Mouse (Mus musculus) kidney, adult 2 months (tissue): Measurements from ENCODE around the gene Mthfd1. TPM values are rescaled to one million over a fixed set of nuclear protein-coding genes. Genes with fewer than 3 reads are reported as not detected.

Source experiments
- DNase-seq: peaks from one replicate; pipeline ENCODE4 v3.0.0; 2021
- H3K27ac ChIP-seq: fragments of 200-500 bp; 2 replicates; pipeline ENCODE4 v1.5.1; 2012; ENCODE audit warnings: low read depth, low read length, control low read depth, inconsistent platforms; ENCODE audit not compliant: insufficient read depth
- H3K27me3 ChIP-seq: fragments of 200-500 bp; replicated peaks from 2 replicates; pipeline ENCODE4 v1.6.1; 2012; ENCODE audit warnings: mild to moderate bottlenecking, moderate library complexity, low read length, inconsistent platforms; ENCODE audit not compliant: control insufficient read depth, insufficient read depth
- H3K36me3 ChIP-seq: fragments of 200-500 bp; 2 replicates; pipeline ENCODE4 v1.6.1; 2012; ENCODE audit warnings: mild to moderate bottlenecking, moderate library complexity, low read length, inconsistent platforms; ENCODE audit not compliant: control insufficient read depth, insufficient read depth
- H3K4me1 ChIP-seq: fragments of 200-500 bp; 2 replicates; pipeline ENCODE4 v1.6.1; 2011; ENCODE audit warnings: low read length; ENCODE audit not compliant: control insufficient read depth, insufficient read depth
- H3K4me3 ChIP-seq: fragments of 200-500 bp; 2 replicates; pipeline ENCODE4 v1.5.1; 2011; ENCODE audit warnings: mild to moderate bottlenecking, low read depth, low read length, control low read depth; ENCODE audit not compliant: insufficient read depth
- CTCF ChIP-seq: fragments of 200-500 bp; conservative IDR thresholded peaks from 2 replicates; pipeline ENCODE4 v1.5.1; 2011; ENCODE audit warnings: low read depth, mild to moderate bottlenecking, control low read depth, low read length, moderate library complexity, mixed read lengths; ENCODE audit not compliant: insufficient read depth, insufficient read length
- POLR2A ChIP-seq: fragments of 200-500 bp; IDR thresholded peaks from one replicate; pipeline ENCODE4 v1.6.1; 2011; ENCODE audit warnings: low read depth, low read length, control low read depth
- WGBS: fragments of 180-500 bp; shearing (Covaris S2); methylation state at CpG from one replicate; pipeline ENCODE4 v1.1.7; 2018; 5-methylcytosine and 5-hydroxymethylcytosine counted together
- polyA plus RNA-seq: library from polyadenylated mRNA; depleted of rRNA; stranded (reverse); fragments of >200 nt; gene quantifications from 2 replicates; pipeline ENCODE4 v1.2.3, GENCODE M21; 2012

The Mthfd1 gene
- polyA plus RNA-seq, 1 experiment: 132 TPM

DNA sequence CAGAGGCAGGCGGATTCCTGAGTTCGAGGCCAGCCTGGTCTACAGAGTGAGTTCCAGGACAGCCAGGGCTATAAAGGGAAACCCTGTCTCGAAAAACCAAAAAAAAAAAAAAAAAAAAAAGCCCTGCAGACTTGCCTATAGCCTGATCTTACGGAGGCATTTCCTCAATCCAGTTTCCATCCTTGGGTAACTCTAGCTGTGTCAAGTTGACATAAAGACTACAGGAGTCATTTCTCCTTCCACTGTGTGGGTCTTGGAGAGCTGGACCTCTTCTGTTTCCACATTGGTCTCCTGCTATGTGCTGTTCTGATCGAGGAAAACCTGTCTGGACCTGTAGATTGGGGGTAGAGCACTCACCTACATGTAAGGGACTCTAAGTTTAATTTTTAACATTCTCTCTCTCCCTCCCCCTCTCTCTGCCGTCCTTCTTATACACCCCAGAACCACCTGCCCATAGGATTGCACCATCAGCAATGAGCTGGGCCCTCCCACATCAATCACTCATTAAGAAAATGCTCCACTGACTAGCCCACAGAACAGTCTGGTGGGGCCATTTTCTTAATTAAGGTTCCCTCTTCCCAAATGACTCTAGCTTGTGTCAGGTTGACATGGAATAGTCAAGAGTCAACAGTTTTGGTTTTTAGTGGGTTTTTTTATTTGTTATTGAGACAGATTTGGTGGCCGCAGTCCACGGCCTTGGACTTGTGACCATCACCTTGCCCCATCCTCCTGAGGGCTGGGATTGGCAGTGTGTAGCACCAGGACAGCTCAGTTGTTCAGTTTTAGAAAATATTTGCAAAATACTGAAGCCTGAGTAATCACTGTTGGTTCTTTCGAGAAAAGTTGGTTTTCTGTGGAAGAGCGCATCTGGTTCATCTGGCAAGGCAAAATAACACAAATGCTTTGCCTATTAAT is 17.8 kb downstream of the Mthfd1 start:
- WGBS: 69% methylated on average over 10 of the region's 10 CpGs
- Histone ChIP-seq H3K27me3 (no peaks in the 10 kb centered on the region), H3K4me3 (no peak overlapping the region), H3K27ac (no peak overlapping the region), H3K36me3 (peaks cover 1% of the 10 kb centered on the region; the same call in 1 of the 2 replicates), H3K4me1 (no peaks in the 10 kb centered on the region; the same call in 1 of the 2 replicates)
- peak; percentile 17 for DNase-seq
- TF ChIP-seq POLR2A (no peak), CTCF (no peak)

DNA sequence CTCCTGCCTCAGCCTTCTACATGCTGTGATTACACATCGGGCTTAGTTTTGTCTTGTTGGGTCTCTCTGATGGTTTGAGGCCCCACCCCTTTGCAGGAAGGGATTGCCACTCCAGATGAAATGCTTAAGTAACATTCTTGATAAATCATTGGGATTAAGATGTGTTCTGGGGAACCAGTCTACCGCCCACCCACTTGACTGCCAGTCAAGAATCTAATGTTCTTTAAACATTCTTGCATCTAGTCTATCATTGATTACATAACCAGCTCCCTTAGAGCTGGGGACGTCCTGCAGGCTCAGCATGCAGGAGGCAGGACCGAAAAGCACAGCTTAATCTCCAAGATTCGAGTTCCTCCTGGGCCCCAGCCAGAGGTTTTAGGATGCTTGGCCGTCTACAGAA is 23.1 kb downstream of the Mthfd1 start:
- Histone ChIP-seq H3K4me1 (no peaks in the 10 kb centered on the region), H3K27me3 (no peaks in the 10 kb centered on the region), H3K4me3 (no peak overlapping the region), H3K36me3 (peaks cover 4% of the 10 kb centered on the region), H3K27ac (no peak overlapping the region)
- WGBS: 52% methylated on average over 6 of the region's 6 CpGs
- DNase-seq: no peak
- TF ChIP-seq POLR2A (no peak), CTCF (no peak)

DNA sequence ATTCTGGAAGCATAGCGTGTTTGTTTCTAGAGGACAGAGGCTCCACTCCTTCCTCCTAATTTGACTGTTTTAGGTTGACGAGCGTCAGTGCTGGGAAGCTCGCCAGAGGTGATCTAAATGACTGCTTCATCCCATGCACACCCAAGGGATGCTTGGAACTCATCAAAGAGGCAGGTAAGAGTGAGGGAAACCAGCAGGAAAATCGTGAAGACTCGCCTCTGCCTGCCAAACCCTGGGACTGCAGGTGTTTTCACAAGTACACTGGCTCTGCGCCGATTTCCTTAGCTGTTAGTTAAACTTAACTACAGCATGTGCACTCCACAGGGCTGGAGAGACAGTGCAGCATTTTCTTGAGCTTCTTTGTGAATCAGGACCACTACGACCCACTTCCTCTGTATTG is 25.5 kb downstream of the Mthfd1 start:
- Histone ChIP-seq H3K27me3 (no peaks in the 10 kb centered on the region), H3K4me3 (no peak overlapping the region)
- 84% methylated on average over 9 of the region's 9 CpGs for WGBS

DNA sequence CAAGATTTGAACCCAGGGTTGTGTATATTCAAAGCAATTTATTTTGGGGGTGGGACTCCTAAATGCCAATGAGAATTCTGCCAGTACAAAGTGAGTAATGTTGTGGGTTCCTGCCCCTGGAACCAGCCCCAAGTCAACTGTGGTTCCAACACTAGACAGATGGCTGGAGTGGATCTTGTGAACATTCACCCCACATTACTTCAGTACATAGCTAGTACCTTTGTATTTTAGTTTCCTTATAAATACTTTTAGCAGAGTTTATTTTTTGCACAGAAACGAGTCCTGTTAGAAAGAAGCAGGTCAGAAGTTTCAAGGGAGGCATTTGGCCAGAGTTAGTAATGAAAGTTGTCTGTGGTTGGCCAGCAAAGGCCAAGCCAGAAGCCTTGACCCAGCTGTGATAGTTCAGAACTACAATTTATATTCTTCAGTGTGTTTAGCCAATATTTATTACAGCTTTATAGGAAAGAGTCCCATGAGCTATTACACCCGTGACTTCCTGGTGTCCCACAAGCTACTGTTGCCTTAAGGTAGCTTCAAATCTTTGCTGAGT is 26.1 kb downstream of the Mthfd1 start:
- WGBS: 68% methylated on average over 2 of the region's 2 CpGs
- Histone ChIP-seq H3K4me3 (no peak overlapping the region), H3K36me3 (peaks cover 5% of the 10 kb centered on the region), H3K27me3 (no peaks in the 10 kb centered on the region), H3K4me1 (no peaks in the 10 kb centered on the region), H3K27ac (no peak overlapping the region)
- no peak for DNase-seq
- TF ChIP-seq POLR2A (no peak), CTCF (no peak)

More for the DNA sequence above, 25.5 kb downstream of the Mthfd1 start:
- DNase-seq: no peak
- H3K36me3 ChIP-seq: peaks cover 5% of the 10 kb centered on the region
- no peaks in the 10 kb centered on the region for H3K4me1 ChIP-seq
- TF ChIP-seq CTCF (no peak), POLR2A (no peak)
- no peak overlapping the region for H3K27ac ChIP-seq

DNA sequence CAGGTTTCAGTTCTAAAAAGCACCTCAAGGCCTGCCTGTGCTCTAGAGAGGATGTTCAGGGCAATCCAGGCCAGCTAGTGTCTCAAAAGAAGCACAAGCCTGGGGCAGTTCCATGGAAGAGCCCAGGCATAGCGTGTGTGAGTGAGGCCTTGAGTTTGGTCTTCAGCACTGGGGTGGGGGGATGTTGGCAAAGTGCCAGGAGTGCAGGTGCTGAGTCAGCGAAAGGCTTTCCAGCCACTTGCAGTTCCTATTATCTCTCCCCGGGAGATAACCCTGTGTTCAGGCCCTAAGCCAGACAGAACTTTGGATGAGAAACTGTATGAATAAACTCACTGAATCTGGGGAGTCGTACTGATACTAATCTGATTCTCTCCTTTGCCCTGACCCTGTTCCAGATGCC is 27.0 kb downstream of the Mthfd1 start:
- no peak overlapping the region for H3K4me3 ChIP-seq
- TF ChIP-seq CTCF (no peak), POLR2A (no peak)
- no peaks in the 10 kb centered on the region for H3K27me3 ChIP-seq
- peaks cover 5% of the 10 kb centered on the region for H3K36me3 ChIP-seq
- WGBS: 63% methylated on average over 4 of the region's 4 CpGs
- no peak for DNase-seq
- H3K27ac ChIP-seq: no peak overlapping the region
- no peaks in the 10 kb centered on the region for H3K4me1 ChIP-seq

DNA sequence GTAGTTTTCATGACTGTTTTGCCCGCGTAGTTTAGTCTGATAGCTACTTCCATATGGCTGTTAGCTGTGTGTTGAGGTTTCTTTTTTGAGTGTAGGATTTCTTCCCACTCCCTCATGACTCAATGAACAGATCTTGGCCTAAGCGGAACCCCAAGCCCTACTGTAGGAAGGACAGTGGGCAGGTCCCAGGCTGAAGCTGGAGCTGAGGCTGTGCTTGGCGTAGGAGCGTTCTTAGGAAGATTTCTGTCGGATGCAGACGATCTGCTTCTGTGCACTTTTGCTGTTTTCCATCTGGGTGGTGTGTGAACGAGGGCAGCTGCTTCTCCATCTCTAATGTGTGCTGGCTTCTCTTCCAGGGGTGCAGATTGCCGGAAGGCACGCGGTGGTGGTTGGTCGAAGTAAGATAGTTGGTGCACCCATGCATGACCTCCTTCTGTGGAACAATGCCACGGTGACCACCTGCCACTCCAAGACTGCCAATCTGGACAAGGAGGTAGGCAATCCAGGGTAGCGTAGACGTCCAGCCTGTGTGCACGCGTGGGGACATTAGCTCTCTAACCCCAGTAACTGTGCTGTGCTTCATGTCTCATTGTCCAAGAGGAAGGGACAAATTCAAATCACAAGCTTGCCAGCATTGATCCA is 27.6 kb downstream of the Mthfd1 start:
- Histone ChIP-seq H3K4me3 (no peak overlapping the region), H3K27ac (no peak overlapping the region), H3K36me3 (peaks cover 5% of the 10 kb centered on the region), H3K4me1 (no peaks in the 10 kb centered on the region), H3K27me3 (no peaks in the 10 kb centered on the region)
- TF ChIP-seq CTCF: no peak
- no peak for TF ChIP-seq POLR2A
- 83% methylated on average over 17 of the region's 17 CpGs for WGBS
- no peak for DNase-seq

DNA sequence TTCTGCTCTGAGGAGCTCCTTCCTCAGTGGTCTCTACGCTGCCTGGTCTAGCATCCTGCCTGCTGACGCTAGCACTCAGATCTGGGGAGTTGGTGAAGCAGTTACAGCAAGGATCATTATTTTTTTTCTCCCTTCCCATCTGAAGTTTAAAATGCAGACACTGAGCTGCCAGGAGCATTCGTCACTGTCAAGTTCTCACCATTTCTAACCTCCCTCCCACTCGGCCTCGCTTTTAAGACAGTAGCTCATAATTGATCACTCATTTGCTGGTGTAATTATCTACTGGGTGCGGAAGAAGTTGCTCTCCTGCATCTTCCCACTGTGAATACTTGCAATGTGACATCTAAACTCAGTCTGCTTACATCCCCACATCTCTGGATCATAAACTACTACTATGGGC is 30.3 kb downstream of the Mthfd1 start:
- no peak for DNase-seq
- TF ChIP-seq POLR2A (no peak), CTCF (no peak)
- H3K4me1 ChIP-seq: no peaks in the 10 kb centered on the region
- H3K4me3 ChIP-seq: no peak overlapping the region
- 62% methylated on average over 6 of the region's 6 CpGs for WGBS
- no peaks in the 10 kb centered on the region for H3K27me3 ChIP-seq
- no peak overlapping the region for H3K27ac ChIP-seq
- peaks cover 7% of the 10 kb centered on the region for H3K36me3 ChIP-seq
